Mouse (Mus musculus) skeletal muscle tissue, adult 2 months (tissue): Measurements from ENCODE around the gene Rgl1.
"Not testable (repeated sequence)": the region's sequence is repeated elsewhere in the genome, so short reads cannot be mapped to it uniquely, and the experiment has no call there.

Experiments used
- DNase-seq: peaks from one replicate; pipeline ENCODE4 v3.0.0-alpha.2; 2012; ENCODE audit warnings: low read depth, low spot score

The Rgl1 gene

GRCm38 (mm10) chr1:152785446-152785845 lies 19.3 kb upstream of the Rgl1 start:
- not testable (repeated sequence) for DNase-seq

GRCm38 (mm10) chr1:152784620-152785019 lies 18.5 kb upstream of the Rgl1 start:
- DNase-seq: no peak

GRCm38 (mm10) chr1:152779071-152779737 lies 13.1 kb upstream of the Rgl1 start:
- DNase-seq: peak; percentile 43

GRCm38 (mm10) chr1:152774601-152775000 lies 8.4 kb upstream of the Rgl1 start:
- DNase-seq: not testable (repeated sequence)

GRCm38 (mm10) chr1:152771016-152771415 lies 4.9 kb upstream of the Rgl1 start:
- no peak for DNase-seq

- peak; percentile 67 for DNase-seq
Measured at GRCm38 (mm10) chr1:152767749-152768488, 1.8 kb upstream of the Rgl1 start.

- peak; percentile 21 for DNase-seq
Measured at GRCm38 (mm10) chr1:152766804-152767748, 925 bp upstream of the Rgl1 start.

GRCm38 (mm10) chr1:152761791-152762190 lies 4.4 kb downstream of the Rgl1 start:
- DNase-seq: no peak

GRCm38 (mm10) chr1:152750312-152750965 lies 15.7 kb downstream of the Rgl1 start, which contains the start of gene Apobec4:
Gene Apobec4 (plus strand): TSS chr1:152750551.
- no peak for DNase-seq

- DNase-seq: no peak
Measured at GRCm38 (mm10) chr1:152749276-152749675, 16.9 kb downstream of the Rgl1 start.

- peak; percentile 53 for DNase-seq
Measured at GRCm38 (mm10) chr1:152746426-152746825, 19.7 kb downstream of the Rgl1 start.

GRCm38 (mm10) chr1:152743095-152743826 lies 22.9 kb downstream of the Rgl1 start:
- no peak for DNase-seq

- no peak for DNase-seq
Measured at GRCm38 (mm10) chr1:152739374-152739773, 26.8 kb downstream of the Rgl1 start.

- DNase-seq: no peak
Measured at GRCm38 (mm10) chr1:152738793-152739192, 27.4 kb downstream of the Rgl1 start.

GRCm38 (mm10) chr1:152727604-152728236 lies 38.4 kb downstream of the Rgl1 start:
- no peak for DNase-seq

GRCm38 (mm10) chr1:152726095-152726494 lies 40.1 kb downstream of the Rgl1 start:
- no peak for DNase-seq

GRCm38 (mm10) chr1:152724286-152724685 lies 41.9 kb downstream of the Rgl1 start:
- DNase-seq: no peak

GRCm38 (mm10) chr1:152721535-152722198 lies 44.5 kb downstream of the Rgl1 start:
- DNase-seq: no peak

GRCm38 (mm10) chr1:152720969-152721368 lies 45.2 kb downstream of the Rgl1 start:
- no peak for DNase-seq

- DNase-seq: no peak
Measured at GRCm38 (mm10) chr1:152718200-152718599, 48.0 kb downstream of the Rgl1 start.
